Mouse (Mus musculus) kidney, adult 11 months (tissue): Measurements from ENCODE around the gene Ddx39b.

Experiments
- DNase-seq: peaks from one replicate; pipeline ENCODE4 v3.0.0; 2022

Gene Ddx39b

DNA sequence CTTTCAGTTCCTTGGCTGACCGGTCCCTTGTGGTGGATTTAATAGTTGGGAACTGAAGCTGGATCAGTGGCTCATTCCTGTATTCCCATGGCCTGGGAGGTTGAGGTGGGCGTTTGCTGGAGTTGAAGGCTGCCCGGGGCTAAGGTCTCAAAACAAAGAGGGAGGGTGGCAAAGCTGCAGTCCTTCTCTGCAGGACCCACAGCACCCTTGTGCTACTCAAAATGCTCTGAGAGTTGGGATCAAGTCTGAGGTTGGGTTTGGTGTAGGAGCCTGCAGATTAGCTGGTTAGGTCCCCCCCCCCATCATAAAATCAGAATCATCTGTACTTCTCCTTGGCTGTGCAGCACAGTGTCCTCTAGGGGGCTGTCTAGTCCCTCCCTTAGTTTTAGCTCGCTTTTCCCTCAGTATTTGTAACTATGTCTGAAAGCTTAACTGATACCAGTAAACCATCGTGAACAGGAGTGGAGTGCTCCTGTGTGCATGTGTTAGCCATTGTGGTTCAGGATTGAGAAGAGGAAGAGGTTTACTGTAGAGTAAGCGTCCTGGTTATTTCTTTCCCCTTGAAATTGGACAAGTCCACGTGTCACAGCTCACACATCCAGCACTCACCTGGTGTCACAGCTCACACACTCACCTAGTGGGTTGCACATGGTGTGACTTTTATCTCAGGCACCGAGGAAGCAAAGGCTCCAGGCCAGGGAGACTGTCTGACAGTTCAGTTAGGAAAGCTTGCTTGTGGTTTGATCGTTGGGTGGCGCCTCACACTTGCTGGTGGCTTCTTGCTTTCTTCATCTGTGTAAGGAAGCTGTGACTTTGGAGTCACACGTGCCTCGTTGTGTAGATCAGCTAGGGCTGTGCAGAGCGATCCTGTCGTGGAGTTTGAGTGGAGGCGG, 4.4 kb downstream of the Ddx39b start:
- DNase-seq, result no peak

DNA sequence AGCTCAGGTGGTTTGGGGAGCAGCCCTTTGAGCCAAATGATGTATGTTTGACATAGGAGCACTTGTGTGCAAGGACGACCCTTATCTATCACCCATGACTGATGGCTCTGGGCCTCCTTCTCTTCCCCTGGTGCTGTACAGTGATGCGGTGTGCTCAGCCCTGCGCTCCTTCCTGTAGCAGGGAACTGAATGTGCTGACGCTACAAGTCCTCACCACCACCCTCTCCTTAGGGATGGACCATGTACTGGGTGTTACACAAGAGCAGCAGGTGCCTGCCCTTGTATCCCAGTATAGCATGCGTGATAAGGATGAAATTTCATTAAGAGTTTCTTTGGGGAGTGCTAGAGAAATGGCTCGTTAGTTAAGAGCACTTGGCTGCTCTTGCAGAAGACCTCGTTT, 5.6 kb downstream of the Ddx39b start:
- peak; percentile 64 for DNase-seq

DNA sequence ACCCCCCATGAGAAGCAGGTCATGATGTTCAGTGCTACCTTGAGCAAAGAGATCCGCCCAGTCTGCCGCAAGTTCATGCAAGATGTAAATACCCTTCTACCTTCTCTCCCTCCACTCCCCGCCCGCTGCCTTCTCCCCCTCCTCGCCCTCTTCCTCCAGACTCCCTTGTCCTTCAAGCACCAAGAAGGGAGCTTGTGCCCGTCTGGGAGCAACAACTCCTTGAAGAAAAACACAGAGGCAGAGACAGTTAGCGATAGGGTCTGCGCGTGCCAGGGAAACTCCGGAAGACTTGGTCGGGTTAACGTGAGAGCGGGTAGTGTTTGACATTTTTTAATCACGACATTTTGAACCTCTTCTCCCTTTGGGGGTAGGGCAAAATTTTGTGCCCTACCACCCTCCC, 7.4 kb downstream of the Ddx39b start:
- DNase-seq, result no peak

DNA sequence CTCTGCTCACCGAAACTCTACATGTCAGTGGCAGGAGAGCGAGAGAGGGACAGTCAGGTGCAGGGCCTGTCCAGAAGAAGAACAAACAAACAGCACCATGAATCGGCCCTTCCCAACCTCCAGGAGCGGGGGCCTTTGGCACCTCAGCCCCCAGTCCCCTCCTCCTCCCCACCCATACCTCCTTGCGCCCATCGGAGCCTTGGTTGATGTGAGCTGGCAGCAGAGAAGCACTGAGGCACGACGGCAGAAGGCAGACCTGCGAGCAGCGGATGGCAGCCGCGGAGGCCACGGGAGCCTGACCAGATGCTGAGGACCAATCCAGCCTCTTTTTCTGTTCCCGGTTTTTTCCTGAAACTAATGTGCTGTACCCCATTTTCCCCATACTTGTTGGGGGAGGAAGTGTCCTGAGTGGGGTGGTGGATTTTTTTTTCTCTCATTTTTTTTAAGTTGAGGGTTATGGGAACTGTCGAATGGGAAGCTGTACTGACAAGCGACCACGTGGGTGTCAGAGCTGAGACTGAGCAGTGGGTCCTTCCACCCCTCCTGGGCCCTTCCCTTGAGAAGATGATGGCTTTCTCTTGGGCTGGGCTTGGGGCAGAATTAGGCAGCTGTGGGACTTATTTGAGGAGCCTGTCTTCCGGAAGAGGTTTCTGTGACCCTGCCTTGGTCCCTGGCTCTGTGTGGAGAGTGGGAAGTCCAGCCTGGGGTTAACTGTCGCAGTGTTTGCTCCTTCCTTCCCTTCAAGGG, 8.1 kb downstream of the Ddx39b start:
- no peak for DNase-seq

DNA sequence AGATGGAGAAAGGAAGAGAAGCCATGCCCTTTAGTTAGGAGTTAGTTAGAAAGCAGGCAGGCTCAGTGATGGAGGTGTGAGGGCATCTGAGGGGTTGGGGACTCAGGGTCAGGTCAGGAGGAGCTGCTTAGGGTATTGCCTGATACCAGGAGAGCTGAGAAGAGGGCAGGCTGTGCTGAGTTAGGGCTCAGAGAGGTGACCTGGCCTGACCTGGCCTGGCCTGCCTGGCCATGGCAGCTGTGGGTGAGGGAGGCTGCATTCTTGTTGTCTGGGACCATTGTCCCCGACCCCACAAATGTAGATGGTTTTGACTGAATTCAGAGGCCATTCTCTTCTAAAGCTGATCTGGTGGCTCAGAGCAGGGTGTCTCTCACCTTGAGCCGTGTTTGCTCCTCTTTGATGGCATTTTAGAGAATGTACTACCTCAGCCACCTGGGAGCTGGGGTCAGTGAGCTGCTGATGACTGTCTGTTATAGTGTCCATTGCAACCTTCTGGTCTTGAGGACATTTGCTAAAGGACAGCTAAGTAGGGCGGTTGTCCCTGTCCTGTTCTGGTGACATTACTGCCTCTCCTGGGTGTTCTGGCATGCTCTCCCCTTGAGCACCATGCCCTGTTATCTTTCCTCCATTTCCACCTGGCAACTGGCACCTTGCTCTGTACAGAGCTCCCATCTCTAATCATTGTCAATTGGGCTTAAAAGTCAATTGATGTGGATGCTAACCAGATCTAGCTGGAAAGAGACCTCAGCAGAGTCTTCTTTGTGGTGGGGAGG, 9.0 kb downstream of the Ddx39b start:
- DNase-seq, result peak; percentile 6

DNA sequence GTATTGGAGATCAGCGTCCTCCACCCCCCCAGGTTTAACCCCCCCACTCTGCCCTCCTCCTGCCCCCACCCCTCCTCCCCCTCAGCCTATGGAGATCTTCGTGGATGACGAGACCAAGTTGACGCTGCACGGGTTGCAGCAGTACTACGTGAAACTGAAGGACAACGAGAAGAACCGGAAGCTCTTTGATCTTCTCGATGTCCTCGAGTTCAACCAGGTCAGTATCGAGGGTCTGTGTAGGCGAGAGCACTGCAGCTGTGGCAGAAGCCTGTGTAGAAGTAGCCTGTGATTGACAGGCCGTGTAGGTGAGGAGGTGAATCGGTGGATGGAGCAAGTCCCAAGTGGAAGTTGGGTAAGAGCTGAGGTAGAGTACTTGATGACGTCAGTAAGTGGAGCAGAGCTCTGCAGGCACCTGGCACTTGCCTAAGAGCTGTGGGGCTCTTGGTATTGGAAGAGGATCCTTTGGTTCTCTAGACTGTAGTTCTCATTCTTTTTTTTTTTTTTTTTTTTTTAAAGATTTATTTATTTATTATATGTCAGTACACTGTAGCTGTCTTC, 9.7 kb downstream of the Ddx39b start:
- DNase-seq, result no peak

DNA sequence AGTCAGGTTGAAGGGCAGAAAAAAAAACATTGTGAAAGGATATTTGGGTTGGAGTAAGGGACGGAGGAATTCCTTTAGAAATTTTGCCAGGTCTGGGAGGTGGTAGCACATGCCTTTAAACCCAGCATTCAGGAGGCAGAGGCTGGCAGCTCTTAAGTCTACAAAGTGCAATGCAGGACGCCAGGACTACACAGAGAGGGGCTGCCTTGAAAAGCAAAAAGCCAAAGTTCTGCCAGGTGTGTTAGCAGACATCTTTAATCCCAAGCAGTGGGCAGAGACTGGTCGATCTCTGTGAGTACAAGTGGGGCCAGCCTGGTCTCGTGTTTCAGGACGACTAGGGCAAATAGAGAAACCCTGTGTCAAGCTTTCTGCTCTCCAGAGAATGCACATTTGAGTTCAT, 10.4 kb downstream of the Ddx39b start:
- no peak for DNase-seq

DNA sequence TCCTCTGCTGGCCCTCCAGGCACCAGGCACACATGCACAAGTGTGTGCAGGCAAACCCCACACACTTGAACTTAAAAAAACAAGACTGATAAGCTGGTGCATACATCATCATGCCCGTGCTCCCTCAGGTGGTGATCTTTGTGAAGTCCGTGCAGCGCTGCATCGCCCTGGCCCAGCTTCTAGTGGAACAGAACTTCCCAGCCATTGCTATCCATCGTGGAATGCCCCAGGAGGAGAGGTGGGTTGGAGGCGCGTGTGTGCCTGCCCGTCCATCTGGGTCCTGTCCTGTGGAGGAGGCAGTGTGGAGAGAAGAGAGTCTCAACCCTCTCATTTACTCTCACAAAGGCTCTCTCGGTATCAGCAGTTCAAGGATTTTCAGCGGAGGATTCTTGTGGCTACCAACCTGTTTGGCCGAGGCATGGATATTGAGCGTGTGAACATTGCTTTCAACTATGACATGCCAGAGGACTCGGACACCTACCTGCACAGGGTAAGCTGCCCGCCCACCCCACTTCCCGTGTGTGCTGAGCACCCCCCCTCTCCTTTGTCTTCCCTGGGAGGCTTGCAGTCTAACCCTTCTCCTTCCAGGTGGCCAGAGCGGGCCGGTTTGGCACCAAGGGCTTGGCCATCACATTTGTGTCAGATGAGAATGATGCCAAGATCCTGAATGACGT, 11.2 kb downstream of the Ddx39b start:
- peak; percentile 6 for DNase-seq

DNA sequence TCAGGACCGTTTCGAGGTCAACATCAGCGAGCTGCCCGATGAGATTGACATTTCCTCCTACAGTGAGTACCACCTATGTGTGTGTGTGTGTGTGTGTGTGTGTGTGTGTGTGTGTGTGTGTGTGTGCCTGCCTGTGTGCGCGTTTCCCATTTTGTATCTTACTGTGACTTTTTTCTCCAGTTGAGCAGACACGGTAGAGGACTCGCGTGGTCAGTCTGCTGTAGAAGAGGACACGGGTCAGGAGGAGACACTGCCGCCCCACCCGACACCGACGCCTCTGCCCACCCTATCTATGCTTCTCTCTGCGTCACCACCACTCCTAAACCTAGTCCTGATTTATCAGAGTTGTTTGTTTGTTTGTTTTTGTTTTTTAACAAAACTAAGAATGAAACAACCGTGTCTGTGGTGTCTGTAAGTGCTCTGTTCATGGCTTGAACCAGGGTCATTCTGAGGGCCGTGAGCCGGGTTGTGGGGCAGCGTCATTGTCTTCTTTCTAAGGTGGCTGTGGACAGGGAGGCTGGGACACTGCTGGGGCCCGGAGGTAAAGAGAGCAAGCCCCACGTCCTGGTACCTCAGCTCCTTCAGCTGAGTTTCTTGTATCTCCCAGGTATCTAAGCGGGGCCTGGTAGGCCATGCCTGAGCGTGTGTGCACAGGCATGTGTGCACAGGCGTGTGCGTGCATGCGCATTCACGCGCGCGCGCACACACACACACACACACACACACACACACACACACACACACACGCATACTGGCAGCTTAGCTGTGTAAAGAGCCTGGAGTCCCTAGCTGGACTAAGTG, 11.9 kb downstream of the Ddx39b start:
- DNase-seq, result peak; percentile 2

DNA sequence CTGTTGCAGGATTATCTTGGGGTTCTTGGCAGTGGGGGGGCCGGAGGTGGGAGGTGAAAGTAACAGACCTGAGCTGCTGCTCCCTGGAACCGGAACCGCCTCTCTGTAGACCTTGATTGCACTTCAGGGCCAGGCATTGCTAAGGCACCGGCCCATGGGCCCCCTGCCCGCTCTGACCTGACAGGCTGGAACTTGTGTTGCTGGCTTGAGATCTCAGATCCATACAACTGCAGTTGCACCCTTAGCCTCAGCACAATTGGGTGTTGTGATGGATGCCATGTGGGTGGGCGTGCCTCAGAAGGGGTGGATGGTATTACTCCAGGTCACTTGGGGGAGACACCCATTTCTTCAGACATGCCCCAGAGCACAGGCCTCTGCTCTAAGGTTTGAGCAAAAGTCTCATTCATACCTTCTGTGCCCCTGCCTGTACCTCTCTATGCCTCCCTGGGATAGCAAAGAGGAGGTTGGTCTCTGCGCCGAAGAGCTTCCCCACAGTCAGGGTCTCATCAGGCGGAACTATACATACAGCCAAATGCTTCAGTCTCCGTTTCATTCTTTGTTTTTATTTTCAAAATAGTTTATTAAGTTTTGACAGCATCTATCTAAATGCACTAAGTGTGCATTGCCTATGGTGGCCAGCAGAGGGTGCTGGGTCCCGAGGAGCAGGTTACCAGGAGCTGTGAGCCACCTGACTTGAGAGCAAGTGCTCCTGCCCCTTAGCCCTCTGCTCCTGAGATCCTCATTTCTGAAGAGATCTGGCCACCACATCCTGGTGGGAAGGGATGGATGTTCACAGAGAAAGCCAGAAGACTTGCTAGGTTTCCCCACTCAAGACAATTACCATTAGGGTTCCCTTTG, 12.9 kb downstream of the Ddx39b start:
- DNase-seq, result peak; percentile 63

DNA sequence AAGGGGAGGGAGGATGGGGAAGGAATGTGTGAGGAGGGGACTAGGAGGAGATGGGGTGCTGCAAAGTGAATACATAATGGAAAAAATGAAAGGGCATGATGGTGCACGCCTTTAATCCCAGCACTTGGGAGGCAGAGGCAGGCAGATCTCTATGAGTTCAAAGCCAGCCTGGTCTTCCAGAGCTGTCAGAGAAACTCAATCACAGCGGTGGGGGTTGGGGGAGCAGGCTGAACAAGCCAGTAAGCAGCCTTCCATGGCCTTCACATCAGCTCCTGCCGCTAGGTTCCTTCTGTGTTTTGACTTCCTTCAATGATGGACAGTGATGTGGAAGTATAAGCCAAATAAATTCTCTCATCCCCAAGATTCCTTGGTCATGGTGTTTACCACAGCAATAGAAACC, 13.8 kb downstream of the Ddx39b start:
- DNase-seq, result no peak

DNA sequence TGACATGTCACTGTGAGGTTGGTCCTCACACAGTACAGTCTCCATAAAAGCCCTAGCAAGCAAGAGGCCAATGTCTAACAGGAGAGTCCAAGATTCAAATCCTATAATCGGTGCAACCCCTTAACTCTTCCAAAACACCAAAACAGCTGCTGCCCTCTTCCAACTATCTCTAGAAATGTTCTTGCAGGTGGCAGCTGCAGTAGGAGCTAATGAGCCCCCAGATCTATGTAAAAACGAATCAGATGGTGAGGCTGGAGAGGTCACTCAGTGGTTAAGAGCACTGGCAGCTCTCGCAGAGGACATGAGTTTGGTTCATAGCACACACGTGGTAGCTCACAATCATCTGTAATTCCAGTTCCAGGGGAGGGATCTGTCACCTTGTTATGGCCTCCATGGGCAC, 14.2 kb downstream of the Ddx39b start:
- peak; percentile 2 for DNase-seq

DNA sequence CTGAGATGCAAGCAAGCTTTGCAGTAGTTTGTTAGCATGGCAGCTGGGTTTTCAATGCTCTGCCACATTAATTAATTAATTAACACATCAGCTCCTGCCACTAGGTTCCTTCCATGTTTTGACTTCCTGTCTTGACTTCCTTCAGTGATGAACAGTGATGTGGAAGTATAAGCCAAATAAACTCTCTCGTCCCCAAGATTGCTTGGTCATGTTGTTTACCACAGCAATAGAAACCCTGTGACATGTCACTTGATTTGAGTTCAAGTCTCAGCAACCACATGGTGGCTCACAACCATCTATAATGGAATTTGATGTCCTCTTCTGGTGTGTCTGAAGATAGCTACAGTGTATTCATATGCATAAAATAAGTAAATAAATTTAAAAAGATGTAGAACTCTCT, 15.8 kb downstream of the Ddx39b start:
- DNase-seq, result peak; percentile 1

DNA sequence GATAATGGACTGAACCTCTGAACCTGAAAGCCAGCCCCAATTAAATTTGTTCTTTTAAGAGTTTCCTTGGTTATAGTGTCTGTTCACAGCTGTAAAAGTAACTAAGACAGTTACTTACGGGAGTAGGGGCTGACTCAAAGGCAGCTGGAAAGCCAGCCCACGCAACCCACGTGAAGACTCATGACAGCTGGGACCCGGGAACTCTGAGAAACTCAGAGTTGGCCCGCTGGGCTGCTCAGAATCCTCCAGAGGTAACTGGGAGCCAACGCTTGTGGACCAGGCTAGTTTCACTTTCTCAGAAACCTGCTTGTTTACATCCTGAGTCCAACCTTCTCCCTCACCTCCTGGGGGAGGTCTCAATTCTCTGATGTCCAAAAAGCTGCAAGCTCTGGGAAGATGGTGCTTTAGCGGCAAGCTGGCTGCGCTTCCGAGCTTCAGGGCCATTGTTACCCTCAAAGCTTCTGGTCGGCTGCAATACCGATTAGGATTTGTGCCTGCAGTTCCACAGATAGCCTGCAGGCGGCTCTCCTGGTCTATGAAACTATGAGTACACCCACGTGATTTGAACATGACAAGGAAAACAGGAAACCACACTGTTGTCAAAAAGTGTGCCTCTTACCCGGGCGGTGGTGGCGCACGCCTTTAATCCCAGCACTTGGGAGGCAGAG, 16.4 kb downstream of the Ddx39b start:
- DNase-seq, result peak; percentile 96

DNA sequence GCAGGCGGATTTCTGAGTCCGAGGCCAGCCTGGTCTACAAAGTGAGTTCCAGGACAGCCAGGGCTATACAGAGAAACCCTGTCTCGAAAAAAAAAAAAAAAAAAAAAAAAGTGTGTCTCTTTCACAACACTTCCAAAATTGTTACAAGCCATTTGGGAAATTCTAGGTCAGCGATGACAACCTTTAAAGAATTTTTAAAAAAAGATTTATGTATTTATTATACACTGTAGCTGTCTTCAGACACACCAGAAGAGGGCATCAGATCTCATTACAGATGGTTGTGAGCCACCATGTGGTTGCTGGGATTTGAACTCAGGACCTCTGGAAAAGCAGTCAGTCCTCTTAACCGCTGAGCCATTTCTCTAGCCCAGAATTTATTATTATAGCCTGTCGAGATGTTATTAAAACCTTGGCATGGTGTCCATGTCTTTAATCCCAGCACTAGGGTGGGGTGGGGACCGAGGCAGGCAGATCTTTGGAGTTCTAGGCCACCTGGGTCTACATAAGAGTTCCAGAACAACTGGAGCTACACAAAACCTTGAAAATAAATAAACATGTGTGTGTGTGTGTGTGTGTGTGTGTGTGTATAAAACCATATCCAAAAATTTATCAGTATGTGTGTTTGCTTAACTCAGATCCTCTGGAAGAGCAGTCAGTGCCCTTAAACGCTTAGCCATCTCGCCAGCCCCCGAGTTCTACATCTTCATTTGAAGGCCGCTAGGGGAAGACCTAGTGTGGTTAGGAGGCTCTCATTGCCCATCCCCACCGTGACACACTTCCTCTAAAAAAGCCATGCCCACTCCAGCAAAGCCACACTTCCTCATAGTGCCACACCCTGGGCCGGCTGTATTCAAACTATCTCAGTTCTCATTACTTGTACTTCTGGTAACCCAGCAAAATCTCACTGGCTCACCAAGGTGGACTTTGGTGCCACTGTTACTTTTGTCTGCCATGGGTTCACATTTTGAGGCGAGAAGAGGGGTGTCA, 17.2 kb downstream of the Ddx39b start:
- peak; percentile 66 for DNase-seq

DNA sequence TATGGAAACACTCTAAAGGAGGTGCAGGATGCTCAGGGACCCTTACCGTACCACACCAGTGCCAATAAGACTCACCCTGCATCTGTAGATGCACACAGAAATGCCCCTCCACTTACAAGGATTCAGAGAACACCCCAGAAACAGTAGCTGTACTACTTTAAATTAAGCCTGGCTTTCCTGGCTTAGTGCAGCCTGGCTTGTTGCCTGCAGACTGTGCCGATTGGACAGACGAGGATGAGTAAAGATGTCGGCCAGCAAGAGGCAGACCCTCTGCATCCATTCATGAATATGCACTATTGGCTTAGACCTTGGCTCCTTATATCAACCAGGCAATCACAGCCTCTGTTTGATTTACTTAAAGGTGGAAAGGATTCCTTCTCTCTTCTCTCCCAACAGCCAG, 18.1 kb downstream of the Ddx39b start:
- no peak for DNase-seq

DNA sequence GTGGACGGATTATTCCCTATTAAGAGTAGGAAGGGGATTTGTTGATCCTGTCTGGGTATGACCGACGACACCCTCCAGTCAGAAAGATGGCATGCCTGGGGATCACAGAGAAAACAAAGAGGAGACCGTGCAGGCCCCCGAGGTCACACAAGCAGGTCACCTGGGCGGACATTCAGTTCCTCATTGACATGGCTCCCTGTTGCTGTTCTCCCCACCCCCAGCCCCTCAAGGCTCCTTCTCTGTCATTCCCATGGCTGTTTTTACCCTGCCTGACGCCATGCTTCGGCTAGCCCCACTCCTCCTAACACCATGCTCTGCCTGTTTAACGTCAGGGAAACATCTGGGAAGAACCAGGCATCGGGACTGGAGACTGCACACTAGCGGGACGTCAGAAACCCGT, 20.1 kb downstream of the Ddx39b start:
- no peak for DNase-seq

DNA sequence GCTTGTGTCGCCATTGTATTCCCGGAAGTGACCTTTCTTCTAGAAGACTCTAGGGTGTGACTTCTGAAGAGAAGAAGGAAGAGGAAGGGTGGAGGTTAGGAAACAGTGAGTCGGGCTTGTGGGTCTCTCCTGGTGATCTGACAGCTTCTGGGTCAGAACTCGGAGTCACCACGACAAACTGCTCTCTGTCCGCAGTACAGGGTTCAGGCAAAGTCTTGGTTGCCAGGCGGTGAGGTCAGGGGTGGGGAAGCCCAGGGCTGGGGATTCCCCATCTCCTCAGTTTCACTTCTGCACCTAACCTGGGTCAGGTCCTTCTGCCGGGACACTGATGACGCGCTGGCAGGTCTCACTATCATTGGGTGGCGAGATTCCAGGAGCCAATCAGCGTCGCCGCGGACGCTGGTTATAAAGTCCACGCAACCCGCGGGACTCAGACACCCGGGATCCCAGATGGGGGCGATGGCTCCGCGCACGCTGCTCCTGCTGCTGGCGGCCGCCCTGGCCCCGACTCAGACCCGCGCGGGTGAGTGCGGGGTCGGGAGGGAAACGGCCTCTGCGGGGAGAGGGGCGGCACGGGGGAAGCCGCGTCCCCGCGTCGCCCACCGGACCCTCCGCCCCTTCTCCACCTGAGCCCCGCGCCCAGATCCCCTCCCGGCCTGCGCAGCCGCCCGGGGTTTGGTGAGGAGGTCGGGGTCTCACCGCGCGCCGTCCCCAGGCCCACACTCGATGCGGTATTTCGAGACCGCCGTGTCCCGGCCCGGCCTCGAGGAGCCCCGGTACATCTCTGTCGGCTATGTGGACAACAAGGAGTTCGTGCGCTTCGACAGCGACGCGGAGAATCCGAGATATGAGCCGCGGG, 21.3 kb downstream of the Ddx39b start, which contains the start of gene H2-D1:
TSS of gene H2-D1 (plus strand) at position 67 of the 859 bp plus-strand sequence.
- DNase-seq, result peak; percentile 96
